Mouse (Mus musculus) ES-E14 (cell line): ENCODE data around the gene Mark1.

Experiments used
- CHD2 ChIP-seq: IDR thresholded peaks from 2 replicates; pipeline ENCODE4 v1.6.1; 2014; ENCODE audit warnings: mild to moderate bottlenecking, low read depth, low read length, inconsistent platforms
- ZC3H11A ChIP-seq: IDR thresholded peaks from 2 replicates; pipeline ENCODE4 v1.6.1; 2012; ENCODE audit warnings: low read depth, mild to moderate bottlenecking, inconsistent platforms, low read length, borderline replicate concordance
- ZNF384 ChIP-seq: IDR thresholded peaks from 2 replicates; pipeline ENCODE4 v1.6.1; 2012; ENCODE audit warnings: low read depth, low read length, inconsistent platforms

DNA sequence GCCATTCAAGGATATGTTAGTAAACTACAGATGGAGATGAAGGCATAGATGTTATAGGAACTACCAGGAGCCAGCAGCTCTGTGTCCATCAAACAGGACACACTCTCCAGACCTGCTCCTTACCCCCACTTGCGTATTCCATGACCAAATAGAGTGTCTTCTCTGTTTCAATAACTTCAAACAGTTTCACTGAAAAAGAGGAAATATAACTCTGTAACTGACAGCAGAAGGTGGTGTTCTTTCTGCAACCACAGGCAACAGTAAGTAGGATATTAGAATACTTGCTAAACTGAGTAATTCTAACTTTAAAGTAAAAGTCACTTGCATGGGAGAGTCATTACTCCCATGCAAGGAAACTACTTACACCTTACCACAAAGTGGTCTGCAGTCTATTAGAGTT is 71.5 kb downstream of the Mark1 start:
- TF ChIP-seq CHD2 = no peak
- no peak for TF ChIP-seq ZNF384
- TF ChIP-seq ZC3H11A = no peak
